Mouse (Mus musculus) naive thymus-derived CD4-positive, alpha-beta T cell, adult 2 months (primary cell): ENCODE measurements around the gene Mecp2.
A peak's percentile ranks its signal among the peaks of the same experiment; 100 is the strongest.
"Not testable (repeated sequence)": the region's sequence is repeated elsewhere in the genome, so short reads cannot be mapped to it uniquely, and the experiment has no call there.

Experiments used
- DNase-seq: peaks from one replicate; pipeline ENCODE4 v3.0.0-alpha.2; 2011; ENCODE audit warnings: low read depth

Mecp2 gene

GRCm38 (mm10) chrX:74135263-74135662 lies at the start of gene Mecp2:
Mecp2 (minus strand) TSS chrX:74135363.
- not testable (repeated sequence) for DNase-seq

DNA sequence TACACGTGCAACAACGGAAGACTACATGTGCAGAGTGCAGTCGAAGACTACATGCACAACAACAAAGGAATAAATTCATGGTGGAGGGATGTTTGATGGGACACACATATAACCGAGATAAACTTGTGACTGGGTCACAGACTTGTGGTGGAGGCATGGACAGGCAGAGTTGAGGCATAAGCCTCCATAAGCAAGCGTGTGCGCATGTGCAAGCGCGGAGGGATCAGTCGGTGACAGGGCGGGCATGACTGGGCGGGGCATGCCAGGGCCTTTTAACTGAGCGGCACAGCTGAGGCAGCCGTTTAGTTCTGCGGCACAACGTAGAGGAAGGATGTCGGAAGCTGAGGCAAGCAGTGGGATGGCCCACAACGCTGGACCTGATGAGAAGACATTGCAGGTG lies 41.8 kb upstream of the Mecp2 start, which contains the start of gene Tktl1:
TSS of gene Tktl1 (plus strand) at position 301 of the 400 bp plus-strand sequence.
- DNase-seq: no peak

- DNase-seq: no peak
Observed at GRCm38 (mm10) chrX:74167738-74168137, 32.6 kb upstream of the Mecp2 start, which contains the start of gene Tex28. Tex28 (minus strand) TSS chrX:74167838.

DNA sequence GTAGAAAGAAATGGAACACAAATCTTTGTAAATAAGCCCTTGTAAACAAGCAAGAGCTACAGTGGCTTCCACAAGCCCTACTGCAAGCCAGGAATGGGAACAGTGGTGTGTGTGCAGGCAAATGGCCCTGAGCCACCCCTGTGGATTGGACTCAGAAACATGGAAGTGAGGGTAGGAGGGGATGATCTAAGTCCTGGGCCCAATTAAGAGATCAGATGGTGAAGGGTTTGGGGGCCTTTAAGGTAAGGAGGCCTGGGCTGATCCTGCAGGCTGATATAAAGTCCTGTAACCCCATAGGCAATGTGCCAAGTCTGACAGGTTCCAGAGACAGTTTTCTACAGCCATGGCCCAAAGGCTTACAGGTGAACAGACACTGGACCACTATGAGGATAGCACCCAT lies 8.0 kb downstream of the Mecp2 start, which contains the start of gene Opn1mw:
TSS of gene Opn1mw (plus strand) at position 301 of the 400 bp plus-strand sequence.
- DNase-seq: no peak

GRCm38 (mm10) chrX:74124975-74125374 lies 10.2 kb downstream of the Mecp2 start:
- peak; percentile 60 for DNase-seq

- DNase-seq: peak; percentile 81
Observed at GRCm38 (mm10) chrX:74115511-74115910, 19.7 kb downstream of the Mecp2 start.

GRCm38 (mm10) chrX:74114036-74114435 lies 21.1 kb downstream of the Mecp2 start:
- no peak for DNase-seq

GRCm38 (mm10) chrX:74108747-74109146 lies 26.4 kb downstream of the Mecp2 start:
- DNase-seq: no peak

- no peak for DNase-seq
Observed at GRCm38 (mm10) chrX:74105916-74106315, 29.2 kb downstream of the Mecp2 start.

- DNase-seq: no peak
Observed at GRCm38 (mm10) chrX:74103457-74104188, 31.5 kb downstream of the Mecp2 start.

DNA sequence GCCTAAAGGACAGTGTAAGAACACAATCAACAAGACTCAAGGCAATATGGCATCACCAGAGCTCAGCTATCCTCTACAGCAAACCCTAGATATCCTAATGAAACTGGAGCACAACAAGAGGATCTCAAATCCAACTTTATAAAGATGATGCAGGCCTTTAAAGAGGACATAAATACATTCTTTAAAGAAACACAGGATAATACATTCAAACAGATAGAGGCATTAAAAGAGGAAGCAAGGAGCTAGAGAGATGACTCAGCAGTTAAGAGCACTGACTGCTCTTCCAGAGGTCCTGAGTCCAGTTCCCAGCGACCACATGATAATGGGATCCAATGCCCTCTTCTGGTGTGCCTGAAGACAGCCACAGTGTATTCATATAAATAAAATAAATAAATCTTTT lies 40.0 kb downstream of the Mecp2 start:
- DNase-seq: no peak

DNA sequence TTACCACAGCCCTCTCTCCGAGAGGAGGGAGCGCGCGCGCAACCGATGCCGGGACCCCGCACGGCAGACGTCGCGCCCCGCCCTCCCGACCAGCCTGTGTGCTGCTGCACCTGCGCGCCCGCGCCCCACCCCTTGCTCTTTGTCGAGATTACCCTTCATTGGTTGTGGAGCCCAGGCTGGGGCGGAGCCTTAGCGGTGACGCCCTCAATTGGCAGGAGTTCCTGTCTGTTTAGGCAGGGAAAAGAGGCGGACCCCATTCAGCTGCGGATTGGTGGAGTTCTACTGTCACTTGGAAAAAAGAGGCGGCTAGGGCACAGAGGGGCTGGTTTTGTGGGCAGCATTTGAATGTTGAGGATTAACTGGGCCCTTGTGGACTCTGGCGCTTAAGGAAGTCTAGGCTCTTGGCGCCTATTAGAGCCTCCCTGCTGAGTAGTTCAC lies 49.5 kb downstream of the Mecp2 start:
- DNase-seq: peak; percentile 96

DNA sequence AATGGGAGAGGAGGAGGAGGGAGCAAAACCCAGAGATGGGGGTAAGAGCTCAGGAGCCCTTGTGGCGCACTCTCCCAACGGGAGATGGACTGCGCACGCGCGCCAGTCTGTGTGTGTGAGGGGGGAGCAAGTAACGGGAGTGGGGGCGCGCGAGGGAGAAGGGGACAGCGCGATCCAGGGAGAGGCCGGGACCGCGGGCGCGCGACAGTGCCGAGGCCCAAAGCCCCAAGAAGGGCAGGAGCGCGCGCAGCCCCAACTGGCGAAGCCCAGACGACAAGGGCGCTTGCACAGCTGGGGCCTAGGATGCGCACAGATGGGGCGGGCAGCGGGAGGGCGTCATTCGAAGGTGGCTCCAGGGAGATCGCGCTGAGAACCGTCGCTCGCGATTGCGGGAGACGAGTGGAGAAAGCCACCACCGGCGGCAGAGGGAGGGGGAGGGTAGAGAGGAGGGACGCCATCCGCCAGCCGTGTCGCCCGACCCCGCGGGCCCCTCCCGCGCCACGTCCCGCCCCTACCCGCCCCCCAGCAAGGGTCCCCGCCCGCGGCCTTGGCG lies 50.1 kb downstream of the Mecp2 start:
- peak; percentile 83 for DNase-seq

DNA sequence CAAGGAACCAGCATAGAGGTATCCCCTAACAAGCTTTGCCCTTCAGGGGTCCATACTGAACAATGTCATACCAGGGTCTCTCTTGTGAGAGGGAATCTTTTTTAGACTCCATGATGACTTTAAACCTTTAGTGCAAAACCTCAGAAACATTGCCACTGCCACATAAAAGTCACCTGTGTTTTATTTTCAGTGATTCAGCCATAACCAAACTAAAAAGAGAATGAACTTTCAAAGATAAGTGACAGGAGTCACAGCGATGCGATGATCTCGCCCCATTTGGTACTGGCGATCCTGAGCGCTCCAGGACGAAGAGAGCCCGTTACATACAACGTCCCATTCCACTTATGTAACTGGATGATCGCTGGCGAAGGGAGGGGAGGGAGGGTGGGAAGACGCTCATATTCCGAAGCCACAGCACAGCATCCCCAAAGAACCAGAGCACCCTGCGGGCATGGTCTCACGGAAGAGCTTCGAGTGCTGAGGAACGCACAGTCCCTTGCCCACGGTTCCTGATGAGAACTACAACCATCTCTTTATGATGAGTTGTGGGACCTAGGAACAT lies 50.8 kb downstream of the Mecp2 start:
- no peak for DNase-seq

- DNase-seq: no peak
Observed at GRCm38 (mm10) chrX:74070794-74071193, 64.4 kb downstream of the Mecp2 start.

- DNase-seq: no peak
Observed at GRCm38 (mm10) chrX:74067891-74068290, 67.3 kb downstream of the Mecp2 start.

DNA sequence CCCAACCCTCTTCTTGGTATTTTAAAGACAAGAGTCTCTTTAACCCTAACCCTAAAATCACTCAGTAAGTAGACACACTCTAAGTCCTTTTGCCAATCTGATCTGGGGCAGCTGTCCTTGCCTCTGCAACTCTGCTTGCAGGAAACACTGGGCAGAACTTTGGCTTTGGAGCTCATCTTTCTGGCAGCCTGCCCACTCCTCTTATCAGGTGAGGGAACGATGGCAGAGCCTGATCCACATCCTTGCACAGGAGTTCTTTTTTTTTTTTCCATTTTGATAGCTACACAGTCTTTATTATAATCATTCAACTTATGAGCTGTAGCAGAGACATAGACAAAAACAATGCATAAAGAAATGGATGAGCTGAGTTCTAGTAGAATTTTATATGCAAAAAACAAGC lies 90.1 kb downstream of the Mecp2 start:
- no peak for DNase-seq

- no peak for DNase-seq
Observed at GRCm38 (mm10) chrX:74037702-74038375, 97.3 kb downstream of the Mecp2 start.

GRCm38 (mm10) chrX:74030000-74030399 lies 105.2 kb downstream of the Mecp2 start:
- DNase-seq: no peak

DNA sequence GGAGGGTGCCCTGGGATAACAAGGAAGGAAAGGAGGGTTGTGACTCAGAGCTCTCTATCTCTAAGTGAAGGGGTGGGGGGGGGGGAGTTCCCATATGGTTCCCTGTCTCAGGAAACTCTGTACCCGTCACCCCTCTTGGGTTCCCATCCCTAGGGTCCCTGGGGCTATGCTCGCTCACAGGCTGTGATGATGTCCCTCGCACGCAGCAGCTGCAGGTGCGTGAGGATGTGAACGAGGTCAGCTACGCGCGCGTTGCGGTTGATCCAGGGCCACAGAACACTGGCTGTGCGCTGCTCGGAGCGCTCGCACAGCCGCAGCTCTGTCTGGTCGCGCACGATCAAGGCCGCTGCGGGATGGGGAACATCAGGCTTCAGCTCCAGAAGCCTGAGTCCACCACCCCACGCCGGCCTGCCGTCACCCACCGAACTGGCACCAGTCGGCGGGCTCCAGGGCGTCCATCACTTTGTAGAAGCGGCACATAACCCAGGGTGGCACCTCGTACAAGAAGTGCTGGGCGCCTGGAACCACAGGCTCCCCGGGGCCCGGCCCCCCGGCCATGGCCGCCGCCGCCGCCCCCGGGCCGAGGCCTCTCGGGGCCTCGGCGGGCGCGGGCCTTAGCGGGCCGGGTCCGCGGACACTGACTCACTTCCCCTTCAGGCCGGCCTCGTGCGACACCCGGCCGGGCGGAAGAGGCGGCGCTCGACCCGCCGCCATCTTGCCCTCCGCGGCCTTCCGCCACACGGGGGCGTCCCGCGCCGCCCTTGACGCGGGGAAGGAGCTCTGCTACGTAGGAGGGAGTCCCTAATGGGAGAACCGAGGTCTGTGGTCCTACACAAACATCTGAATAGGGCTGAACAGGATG lies 111.7 kb downstream of the Mecp2 start, which contains the start of gene Irak1:
TSS of gene Irak1 (minus strand) at position 731 of the 862 bp plus-strand sequence.
- peak; percentile 86 for DNase-seq

DNA sequence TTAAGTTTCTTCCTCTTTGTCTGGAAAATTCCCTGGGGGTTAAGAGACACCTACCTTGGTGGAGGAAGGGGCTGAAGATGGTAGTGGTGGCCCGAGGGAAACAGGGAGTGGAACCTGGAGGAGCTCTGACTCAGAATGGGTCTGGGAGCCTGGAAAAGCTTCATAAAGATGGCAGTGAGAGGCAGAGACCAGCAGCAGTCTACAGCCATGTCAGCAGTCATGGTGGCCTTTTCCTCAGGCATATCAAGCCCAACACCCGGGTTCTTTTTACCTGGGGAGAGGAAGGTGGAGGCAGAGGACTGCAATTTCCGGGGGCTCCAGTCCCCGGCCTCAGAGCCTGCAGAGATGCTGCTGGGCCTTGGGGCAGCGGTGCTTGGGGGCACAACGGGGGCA lies 112.4 kb downstream of the Mecp2 start:
- DNase-seq: no peak

- no peak for DNase-seq
Observed at GRCm38 (mm10) chrX:74014597-74014996, 120.6 kb downstream of the Mecp2 start.
